Mouse (Mus musculus): ENCODE measurements around the gene A3galt2.

- TF ChIP-seq CTCF (IDR thresholded peaks at IDR 0.05; ENCODE audit: low read depth) (no peak), EP300 (IDR thresholded peaks at IDR 0.05; ENCODE audit: low read depth) (no peak)
These were observed 25.5 kb upstream of the A3galt2 start for GRCm38 (mm10) chr4:128729709-128730037.
